Mouse (Mus musculus) ES-Bruce4 (cell line): ENCODE results near the gene Ubp1. TPM values are rescaled to one million over a fixed set of nuclear protein-coding genes. Genes with fewer than 3 reads are reported as not detected.

Experiments
- H3K27ac ChIP-seq: 2 replicates; pipeline ENCODE4 v1.5.1; 2012; ENCODE audit warnings: low read length, inconsistent platforms; ENCODE audit not compliant: insufficient read depth
- H3K27me3 ChIP-seq: 2 replicates; pipeline ENCODE4 v1.6.1; 2012; ENCODE audit warnings: mild to moderate bottlenecking, low read length, inconsistent platforms; ENCODE audit not compliant: control insufficient read depth, poor library complexity, insufficient read depth, severe bottlenecking
- H3K36me3 ChIP-seq: 2 replicates; pipeline ENCODE4 v1.6.1; 2012; ENCODE audit warnings: inconsistent platforms, mild to moderate bottlenecking, low read length, moderate library complexity; ENCODE audit not compliant: control insufficient read depth, poor library complexity, insufficient read depth, severe bottlenecking
- H3K4me1 ChIP-seq: one replicate; pipeline ENCODE4 v1.8.1; 2011; ENCODE audit warnings: low read length; ENCODE audit not compliant: control insufficient read depth, insufficient read depth
- H3K4me3 ChIP-seq: 2 replicates; pipeline ENCODE4 v1.5.1; 2011; ENCODE audit warnings: low read depth, mild to moderate bottlenecking, low read length
- H3K9ac ChIP-seq: 2 replicates; pipeline ENCODE4 v1.6.1; 2012; ENCODE audit warnings: low read depth, mild to moderate bottlenecking, inconsistent platforms; ENCODE audit not compliant: poor library complexity, severe bottlenecking
- H3K9me3 ChIP-seq: replicated peaks from 2 replicates; pipeline ENCODE4 v1.6.1; 2012; ENCODE audit warnings: mild to moderate bottlenecking, low read length, inconsistent platforms; ENCODE audit not compliant: control insufficient read depth, poor library complexity, insufficient read depth, severe bottlenecking
- CTCF ChIP-seq: IDR thresholded peaks from one replicate; pipeline ENCODE4 v1.8.1; 2011; ENCODE audit warnings: low read depth, low read length
- EP300 ChIP-seq: IDR thresholded peaks from 2 replicates; pipeline ENCODE4 v1.6.1; 2011; ENCODE audit warnings: low read depth, low read length; ENCODE audit not compliant: insufficient read depth
- POLR2A ChIP-seq: IDR thresholded peaks from one replicate; pipeline ENCODE4 v1.8.1; 2011; ENCODE audit warnings: low read length; ENCODE audit not compliant: insufficient read depth
- polyA plus RNA-seq: library from polyadenylated mRNA; stranded (reverse); fragments of >200 nt; gene quantifications from 2 replicates; pipeline ENCODE4 v1.2.4, GENCODE M21; 2011; ENCODE audit warnings: low read depth; ENCODE audit not compliant: missing spikeins, insufficient read depth, insufficient read length

The Ubp1 gene
- polyA plus RNA-seq, 1 experiment = 111 TPM

DNA sequence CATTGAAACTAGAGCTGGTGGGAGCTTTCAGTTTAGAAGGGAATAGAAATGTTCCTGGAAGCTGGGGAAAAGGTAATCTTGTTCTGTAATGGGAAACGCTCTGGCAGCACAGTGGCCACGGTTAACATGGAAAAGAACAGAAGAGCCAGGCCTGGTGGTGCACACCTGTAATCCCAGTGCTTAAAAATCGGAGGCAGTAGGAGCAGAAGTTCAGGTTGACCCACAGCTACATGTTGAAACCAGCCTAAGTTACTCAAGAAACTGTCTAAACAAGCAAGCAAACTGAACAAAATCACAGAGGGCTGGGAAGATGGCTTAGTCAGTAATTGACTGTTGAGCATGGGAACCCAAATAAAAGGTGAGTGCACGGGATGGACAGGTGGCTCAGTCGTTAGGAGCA lies 5.9 kb upstream of the Ubp1 start:
- no peak overlapping the region for H3K27ac ChIP-seq

DNA sequence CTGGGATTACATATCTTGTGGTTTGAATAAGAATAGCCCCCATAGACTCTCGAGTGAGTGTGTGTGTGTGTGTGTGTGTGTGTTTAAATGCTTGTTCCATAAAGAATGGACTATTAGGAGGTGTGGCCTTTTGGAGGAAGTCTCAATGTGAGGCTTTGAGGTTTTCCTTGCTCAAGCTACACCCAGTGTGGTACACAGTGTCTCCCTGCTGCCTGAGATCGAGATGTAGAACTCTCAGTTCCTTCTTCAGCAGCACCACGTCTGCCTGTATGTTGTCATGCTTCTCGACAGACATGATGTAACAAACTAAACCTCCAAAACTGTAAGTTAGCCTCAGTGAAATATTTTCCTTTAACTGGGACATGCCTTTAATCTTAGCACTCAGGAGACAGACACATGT lies 2.1 kb upstream of the Ubp1 start:
- Histone ChIP-seq H3K36me3 (no peaks in the 10 kb centered on the region), H3K27ac (no peak overlapping the region), H3K9me3 (no peaks in the 10 kb centered on the region), H3K27me3 (no peaks in the 10 kb centered on the region), H3K4me3 (no peak overlapping the region), H3K9ac (no peak overlapping the region), H3K4me1 (no peaks in the 10 kb centered on the region)
- TF ChIP-seq POLR2A = no peak
- no peak for TF ChIP-seq CTCF
- no peak for TF ChIP-seq EP300

More for the DNA sequence above, 5.9 kb upstream of the Ubp1 start:
- H3K9ac ChIP-seq = no peak overlapping the region
- no peak for TF ChIP-seq POLR2A
- no peak overlapping the region for H3K4me3 ChIP-seq
- no peaks in the 10 kb centered on the region; the same call in 1 of the 2 replicates for H3K36me3 ChIP-seq
- no peaks in the 10 kb centered on the region for H3K9me3 ChIP-seq
- no peaks in the 10 kb centered on the region for H3K27me3 ChIP-seq
- H3K4me1 ChIP-seq = no peaks in the 10 kb centered on the region

DNA sequence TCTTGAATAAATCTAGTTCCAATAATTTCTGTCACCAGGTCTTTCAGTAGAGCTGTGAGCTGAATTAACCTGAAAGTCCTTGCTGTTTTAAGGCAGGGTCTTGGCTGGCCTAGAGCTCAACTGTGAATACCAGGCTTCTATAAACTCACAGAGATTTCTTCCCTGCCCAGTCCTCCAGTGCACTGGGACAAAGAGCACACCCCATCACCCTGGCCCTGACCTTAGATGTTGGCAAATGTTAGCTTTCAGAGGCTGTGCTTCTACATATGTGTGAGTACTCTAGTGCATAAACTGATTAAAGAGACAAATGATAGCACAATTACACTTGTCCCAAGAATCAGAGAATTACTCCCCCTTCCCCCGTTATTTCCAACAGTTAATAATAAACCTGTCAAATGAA lies 1.1 kb upstream of the Ubp1 start:
- peak overlapping the region; percentile 65 for H3K9ac ChIP-seq
- no peaks in the 10 kb centered on the region for H3K9me3 ChIP-seq
- H3K27me3 ChIP-seq = no peaks in the 10 kb centered on the region
- TF ChIP-seq POLR2A = no peak
- TF ChIP-seq EP300 = no peak
- TF ChIP-seq CTCF = no peak
- no peaks in the 10 kb centered on the region for H3K4me1 ChIP-seq
- H3K4me3 ChIP-seq = no peak overlapping the region
- H3K27ac ChIP-seq = peak overlapping the region; percentile 84
- H3K36me3 ChIP-seq = no peaks in the 10 kb centered on the region

DNA sequence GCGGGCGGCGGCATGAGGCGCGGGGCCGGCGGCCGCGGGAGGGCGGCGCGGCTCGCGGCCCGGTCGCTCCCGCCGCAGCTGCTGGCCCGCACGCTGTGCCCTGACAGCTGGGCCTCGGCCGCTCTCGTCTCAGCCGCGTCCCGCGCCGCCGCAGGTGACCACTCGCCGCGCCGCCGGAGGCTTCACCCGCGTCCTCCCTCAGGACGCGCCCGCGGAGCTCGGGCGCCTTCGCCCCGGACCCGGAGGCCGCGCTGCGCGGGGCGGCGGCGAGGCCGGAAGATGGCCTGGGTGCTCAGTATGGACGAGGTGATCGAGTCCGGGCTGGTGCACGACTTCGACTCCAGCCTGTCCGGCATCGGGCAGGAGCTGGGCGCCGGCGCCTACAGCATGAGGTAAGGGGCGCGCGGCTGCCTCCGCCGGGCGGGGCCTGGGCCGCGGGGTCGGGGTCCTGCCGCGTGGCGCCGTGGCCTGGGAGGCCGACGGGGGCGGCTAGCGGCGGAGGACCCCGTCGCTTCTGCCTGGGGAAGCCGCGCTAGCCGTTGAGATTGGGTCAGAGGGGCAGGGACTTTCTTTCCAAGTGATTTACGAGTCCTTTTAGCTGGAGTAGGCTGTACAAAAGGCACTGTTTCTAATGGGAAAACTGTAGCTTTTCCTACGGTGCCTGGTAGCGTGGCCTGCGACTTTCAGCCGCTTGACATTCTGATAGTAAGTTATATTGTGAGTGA lies 803 bp downstream of the Ubp1 start:
- H3K27ac ChIP-seq = peak overlapping the region; percentile 76
- H3K9me3 ChIP-seq = no peaks in the 10 kb centered on the region
- TF ChIP-seq CTCF (no peak), POLR2A (no peak), EP300 (no peak)
- peak overlapping the region; percentile 98 for H3K9ac ChIP-seq
- H3K36me3 ChIP-seq = no peaks in the 10 kb centered on the region
- H3K4me1 ChIP-seq = no peaks in the 10 kb centered on the region
- H3K27me3 ChIP-seq = no peaks in the 10 kb centered on the region
- peak overlapping the region; percentile 94 for H3K4me3 ChIP-seq

DNA sequence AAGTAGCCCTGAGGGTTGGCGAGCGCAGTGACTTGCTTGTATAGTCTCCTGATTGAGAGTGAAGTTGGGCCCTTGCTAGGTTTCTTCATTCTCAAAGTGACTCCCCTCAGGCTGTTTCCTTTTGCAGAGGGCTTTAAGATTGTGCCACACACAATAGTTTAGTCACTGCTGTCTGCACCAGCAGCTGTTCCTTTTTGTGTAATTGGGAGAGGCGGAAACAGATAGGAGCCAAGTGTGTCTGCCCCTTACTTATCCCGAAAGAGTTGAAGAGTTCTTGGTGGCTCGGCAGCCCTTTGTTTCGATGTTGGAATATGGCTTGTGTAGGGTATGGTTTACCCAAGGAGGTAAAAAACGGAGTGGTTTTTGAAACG lies 1.4 kb downstream of the Ubp1 start:
- H3K36me3 ChIP-seq = no peaks in the 10 kb centered on the region
- H3K9ac ChIP-seq = peak overlapping the region; percentile 98
- peak overlapping the region; percentile 76 for H3K27ac ChIP-seq
- H3K4me1 ChIP-seq = no peaks in the 10 kb centered on the region
- no peaks in the 10 kb centered on the region for H3K27me3 ChIP-seq
- no peaks in the 10 kb centered on the region for H3K9me3 ChIP-seq
- peak overlapping the region; percentile 94 for H3K4me3 ChIP-seq
- TF ChIP-seq CTCF (no peak), POLR2A (no peak), EP300 (no peak)

GRCm38 (mm10) chr9:113932501-113932900 lies 1.8 kb downstream of the Ubp1 start:
- Histone ChIP-seq H3K36me3 (no peaks in the 10 kb centered on the region), H3K4me1 (no peaks in the 10 kb centered on the region), H3K27ac (peak overlapping the region; percentile 76; the same call in 1 of the 2 replicates), H3K4me3 (peak overlapping the region; percentile 94), H3K9me3 (no peaks in the 10 kb centered on the region), H3K27me3 (no peaks in the 10 kb centered on the region), H3K9ac (peak overlapping the region; percentile 98)
- no peak for TF ChIP-seq EP300
- no peak for TF ChIP-seq POLR2A
- no peak for TF ChIP-seq CTCF
